6 mouse cellular contexts compared by ENCODE assay signal in the genomic region with DNA sequence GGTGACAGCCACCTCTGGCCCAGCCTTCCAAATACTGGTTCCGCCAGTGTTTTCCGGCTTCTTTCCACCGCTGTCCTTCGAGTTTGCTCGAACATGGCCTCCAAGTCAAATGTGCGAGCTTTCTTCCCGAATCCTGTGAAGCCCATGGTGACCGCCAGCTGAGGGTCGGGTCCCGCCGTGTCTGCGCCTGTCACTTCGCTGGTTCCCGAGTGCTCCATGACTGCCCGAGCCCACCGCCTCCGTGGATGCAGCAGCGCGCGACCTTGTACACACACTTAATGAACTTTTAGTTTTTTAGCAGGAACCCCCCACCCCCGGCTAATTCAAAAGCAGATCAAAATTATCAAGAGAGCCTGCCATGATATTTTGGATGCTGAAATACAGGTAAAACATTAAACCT.
DNase-seq lines count a peak whose midpoint lies in the region; ATAC-seq and TF ChIP-seq lines count a peak whose summit lies in the region.
"Not testable (repeated sequence)": the region's sequence is repeated elsewhere in the genome, so short reads cannot be mapped to it uniquely, and the experiment has no call there.

No protein-coding gene starts in this region.

- H3K4me1 ChIP-seq in E14TG2a.4 (replicated peaks; ENCODE audit: low read depth, low read length) = not testable (repeated sequence)

- ATAC-seq in granulocyte monocyte progenitor cell, adult 5-6 weeks (replicated peaks; ENCODE audit: poor library complexity, severe bottlenecking) = peak; percentile 68; the same call in 1 of the 2 replicates
- ATAC-seq in megakaryocyte, adult 5-6 weeks (ENCODE audit: poor library complexity, severe bottlenecking) = peak; percentile 59; the same call in 1 of the 2 replicates
- ATAC-seq in megakaryocyte-erythroid progenitor cell, adult 5-6 weeks (replicated peaks; ENCODE audit: low FRiP score, low TSS enrichment, poor library complexity, severe bottlenecking) = peak; percentile 63; the same call in 1 of the 2 replicates

- peak overlapping the region; percentile 61 for H3K4me3 ChIP-seq in E14TG2a.4 (replicated peaks; ENCODE audit: low read length)

- not testable (repeated sequence) for H3K9me3 ChIP-seq in E14TG2a.4 (ENCODE audit: low read length)

- not testable (repeated sequence) for TF ChIP-seq CTCF in E14TG2a.4 (conservative IDR thresholded peaks at IDR 0.05; ENCODE audit: low read length)

- peak; percentile 10 for DNase-seq in ES-CJ7 (ENCODE audit: low read depth, low spot score)
- DNase-seq in ZHBTc4 (ENCODE audit: low read depth, low spot score) = peak; percentile 28

- peaks cover 13% of the 10 kb centered on the region for H3K27me3 ChIP-seq in E14TG2a.4 (ENCODE audit: insufficient read depth, low read length)

- H3K36me3 ChIP-seq in E14TG2a.4 (ENCODE audit: insufficient read depth, low read length) = not testable (repeated sequence)

Comparison
In these comparisons a context has a peak if more than half of its experiments do, and no peak if none do; other contexts are left out.
1. Peak in every context shown above with its lines: DNase-seq, ATAC-seq and H3K4me3 ChIP-seq.